Mouse (Mus musculus) liver, postnatal 0 days (tissue): ENCODE measurements at regions not wholly inside any gene's neighbourhood (a gene's known extent, or its start where the extent isn't known, plus 50 kb on each side); places are given as distances from the start of the nearest gene placed in this dataset.

ENCODE experiments used
- CTCF ChIP-seq: sonication (generic); IDR thresholded peaks from 2 replicates; pipeline ENCODE4 v1.5.1; 2016; ENCODE audit warnings: antibody characterized with exemption, low read depth
- EP300 ChIP-seq: IDR thresholded peaks from 2 replicates; pipeline ENCODE4 v1.6.1; 2016; ENCODE audit warnings: antibody characterized with exemption, low read depth, mild to moderate bottlenecking

GRCm38 (mm10) chr16:77467216-77467615 is 134.7 kb downstream of the Gm11146 start:
- no peak for TF ChIP-seq CTCF
- TF ChIP-seq EP300, result no peak
